Mouse (Mus musculus): Measurements from ENCODE around the gene Rhoa. TPM values are rescaled to one million over a fixed set of nuclear protein-coding genes. Genes with fewer than 3 reads are reported as not detected.

Gene Rhoa
- polyA plus RNA-seq, 1 experiment from 2014 or later, result 556 TPM

- Histone ChIP-seq H3K36me3 (ENCODE audit: control insufficient read depth, insufficient read depth, low read length) (peaks cover 57% of the 10 kb centered on the region), H3K4me3 (ENCODE audit: low read length) (no peak overlapping the region), H3K9me3 (ENCODE audit: control insufficient read depth, low read length) (no peaks in the 10 kb centered on the region), H3K4me1 (replicated peaks; ENCODE audit: control insufficient read depth, insufficient read depth, low read length) (no peaks in the 10 kb centered on the region), H3K27me3 (ENCODE audit: control insufficient read depth, insufficient read depth, low read depth, low read length) (no peaks in the 10 kb centered on the region), H3K9ac (ENCODE audit: low read length) (no peak overlapping the region), H3K27ac (ENCODE audit: low read length) (no peak overlapping the region), H3K4me2 (ENCODE audit: low read depth, low read length) (no peak overlapping the region)
- ATAC-seq (ENCODE audit: low read depth), result no peak
- 89% methylated on average over 4 of the region's 4 CpGs for WGBS
Measured at GRCm38 (mm10) chr9:108379294-108379693, 73.4 kb downstream of the Rhoa start.

DNA sequence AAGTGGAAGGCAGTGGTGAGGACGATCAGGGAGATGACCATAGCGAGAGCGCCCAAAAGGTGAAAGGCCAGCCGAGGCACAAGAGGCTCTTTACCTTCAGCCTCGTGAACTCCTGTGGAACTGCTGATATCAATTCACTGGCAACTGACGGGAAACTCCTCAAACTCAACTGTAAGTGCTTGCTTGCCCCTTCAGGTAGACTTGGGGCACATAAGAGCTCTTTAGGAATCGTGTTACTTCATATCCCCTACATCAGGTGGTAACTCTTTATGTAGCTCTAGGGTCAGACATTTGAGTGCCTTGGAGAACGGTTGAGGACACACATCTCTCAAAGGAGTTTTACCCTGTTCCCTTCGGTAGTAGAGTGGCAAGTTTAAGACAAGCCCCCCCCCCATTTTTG is 75.5 kb downstream of the Rhoa start:
- H3K4me1 ChIP-seq (replicated peaks; ENCODE audit: control insufficient read depth, insufficient read depth, low read length), result no peaks in the 10 kb centered on the region
- H3K27me3 ChIP-seq (ENCODE audit: control insufficient read depth, insufficient read depth, low read depth, low read length), result no peaks in the 10 kb centered on the region
- no peak for ATAC-seq (ENCODE audit: low read depth)
- H3K9ac ChIP-seq (ENCODE audit: low read length), result no peak overlapping the region
- H3K27ac ChIP-seq (ENCODE audit: low read length), result no peak overlapping the region
- no peaks in the 10 kb centered on the region for H3K9me3 ChIP-seq (ENCODE audit: control insufficient read depth, low read length)
- H3K4me2 ChIP-seq (ENCODE audit: low read depth, low read length), result no peak overlapping the region
- H3K4me3 ChIP-seq (ENCODE audit: low read length), result no peak overlapping the region
- WGBS, result 71% methylated on average over 9 of the region's 9 CpGs
- peaks cover 61% of the 10 kb centered on the region for H3K36me3 ChIP-seq (ENCODE audit: control insufficient read depth, insufficient read depth, low read length)

DNA sequence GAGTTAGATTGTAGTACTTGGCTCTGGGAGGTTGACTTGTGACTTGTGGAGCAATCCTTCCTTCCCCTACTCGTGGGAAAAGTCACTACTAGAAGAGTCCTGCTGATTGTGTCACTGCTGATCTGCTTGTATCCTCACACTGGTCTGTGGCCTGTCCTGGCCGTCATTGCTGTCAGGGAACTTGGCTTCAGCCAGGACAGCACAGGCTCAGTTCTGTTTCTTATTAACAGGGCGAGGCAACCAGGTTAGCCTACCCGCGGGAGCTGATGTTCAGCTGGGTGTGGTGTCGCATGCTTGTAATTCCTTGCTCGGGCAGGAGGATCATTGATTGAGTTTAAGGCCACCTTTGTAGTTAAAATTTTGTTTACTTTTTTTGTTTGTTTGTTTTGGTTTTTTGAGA is 79.1 kb downstream of the Rhoa start:
- H3K4me2 ChIP-seq (ENCODE audit: low read depth, low read length), result no peak overlapping the region
- H3K4me1 ChIP-seq (replicated peaks; ENCODE audit: control insufficient read depth, insufficient read depth, low read length), result no peaks in the 10 kb centered on the region
- no peak overlapping the region for H3K4me3 ChIP-seq (ENCODE audit: low read length)
- no peaks in the 10 kb centered on the region for H3K9me3 ChIP-seq (ENCODE audit: control insufficient read depth, low read length)
- 68% methylated on average over 7 of the region's 7 CpGs for WGBS
- H3K27me3 ChIP-seq (ENCODE audit: control insufficient read depth, insufficient read depth, low read depth, low read length), result no peaks in the 10 kb centered on the region
- peaks cover 68% of the 10 kb centered on the region for H3K36me3 ChIP-seq (ENCODE audit: control insufficient read depth, insufficient read depth, low read length)
- H3K9ac ChIP-seq (ENCODE audit: low read length), result no peak overlapping the region
- no peak overlapping the region for H3K27ac ChIP-seq (ENCODE audit: low read length)
- ATAC-seq (ENCODE audit: low read depth), result no peak

DNA sequence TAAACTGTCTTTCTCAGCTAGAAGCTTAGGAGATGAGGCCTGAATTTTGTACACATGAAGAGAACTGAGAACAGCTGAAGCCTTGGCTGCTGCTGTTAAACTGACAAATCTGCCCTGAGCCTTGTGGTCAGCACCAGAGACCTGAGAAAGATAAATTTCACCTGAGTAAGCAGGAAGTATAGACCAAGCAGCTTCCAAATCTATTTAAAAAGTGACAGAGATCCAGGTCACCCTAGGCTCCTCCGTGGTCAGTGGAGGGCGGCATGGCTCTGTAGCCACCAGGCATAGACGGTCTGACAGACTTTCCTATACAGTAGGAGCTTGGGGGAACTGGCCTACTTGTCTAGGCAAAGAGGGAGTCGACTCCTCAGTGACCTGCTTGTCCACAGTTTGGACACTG is 80.9 kb downstream of the Rhoa start:
- WGBS, result 83% methylated on average over 4 of the region's 4 CpGs
- no peak for ATAC-seq (ENCODE audit: low read depth)
- peaks cover 59% of the 10 kb centered on the region for H3K36me3 ChIP-seq (ENCODE audit: control insufficient read depth, insufficient read depth, low read length)
- H3K4me1 ChIP-seq (replicated peaks; ENCODE audit: control insufficient read depth, insufficient read depth, low read length), result no peaks in the 10 kb centered on the region
- no peak overlapping the region for H3K4me3 ChIP-seq (ENCODE audit: low read length)
- H3K9me3 ChIP-seq (ENCODE audit: control insufficient read depth, low read length), result no peaks in the 10 kb centered on the region
- no peaks in the 10 kb centered on the region for H3K27me3 ChIP-seq (ENCODE audit: control insufficient read depth, insufficient read depth, low read depth, low read length)
- no peak overlapping the region for H3K4me2 ChIP-seq (ENCODE audit: low read depth, low read length)
- H3K27ac ChIP-seq (ENCODE audit: low read length), result no peak overlapping the region
- no peak overlapping the region for H3K9ac ChIP-seq (ENCODE audit: low read length)

Other genes starting within 250 kb of the Rhoa start
- gene Mst1, start 225.7 kb upstream of the Rhoa start, polyA plus RNA-seq (2015; fragmentation: Nextera tagmentation; extraction: Ambion mirVana), result 0.41 and 1.2 TPM in 2 replicates
- gene Rnf123, start 222.8 kb upstream of the Rhoa start, polyA plus RNA-seq (2015; fragmentation: Nextera tagmentation; extraction: Ambion mirVana), result 24.9 and 27.1 TPM in 2 replicates
- 53.1 and 59.9 TPM in 2 replicates for gene Apeh, start 211.5 kb upstream of the Rhoa start, polyA plus RNA-seq (2015; fragmentation: Nextera tagmentation; extraction: Ambion mirVana)
- 0.26 and 0.30 TPM in 2 replicates for gene Bsn, start 115.7 kb upstream of the Rhoa start, polyA plus RNA-seq (2015; fragmentation: Nextera tagmentation; extraction: Ambion mirVana)
- gene Dag1, start 42.2 kb upstream of the Rhoa start, polyA plus RNA-seq (2015; fragmentation: Nextera tagmentation; extraction: Ambion mirVana), result 124 and 141 TPM in 2 replicates
- gene Nicn1, start 15.7 kb upstream of the Rhoa start, polyA plus RNA-seq (2015; fragmentation: Nextera tagmentation; extraction: Ambion mirVana), result 36.8 and 41.6 TPM in 2 replicates
- gene Amt, start 9.3 kb upstream of the Rhoa start, polyA plus RNA-seq (2015; fragmentation: Nextera tagmentation; extraction: Ambion mirVana), result 19.1 and 21.9 TPM in 2 replicates
- gene Tcta, start within 50 bp of the Rhoa start, polyA plus RNA-seq (2015; fragmentation: Nextera tagmentation; extraction: Ambion mirVana), result 38.0 and 41.8 TPM in 2 replicates
- gene Gpx1, start 32.8 kb downstream of the Rhoa start, polyA plus RNA-seq (2015; fragmentation: Nextera tagmentation; extraction: Ambion mirVana), result 649 and 714 TPM in 2 replicates
- 89.9 and 93.6 TPM in 2 replicates for gene Usp4, start 41.7 kb downstream of the Rhoa start, polyA plus RNA-seq (2015; fragmentation: Nextera tagmentation; extraction: Ambion mirVana)
- 0.41 and 0.64 TPM in 2 replicates for gene 1700102P08Rik, start 86.7 kb downstream of the Rhoa start, polyA plus RNA-seq (2015; fragmentation: Nextera tagmentation; extraction: Ambion mirVana)
- gene Ccdc36, start 122.4 kb downstream of the Rhoa start, polyA plus RNA-seq (2015; fragmentation: Nextera tagmentation; extraction: Ambion mirVana), result 1.7 and 2.6 TPM in 2 replicates
- gene BC048562, start 130.4 kb downstream of the Rhoa start, polyA plus RNA-seq (2015; fragmentation: Nextera tagmentation; extraction: Ambion mirVana), result not detected in 2 replicates
- gene Ccdc71, start 154.4 kb downstream of the Rhoa start, polyA plus RNA-seq (2015; fragmentation: Nextera tagmentation; extraction: Ambion mirVana), result 50.7 and 58.0 TPM in 2 replicates
- gene Klhdc8b, start 155.5 kb downstream of the Rhoa start, polyA plus RNA-seq (2015; fragmentation: Nextera tagmentation; extraction: Ambion mirVana), result 76.6 and 89.7 TPM in 2 replicates
- gene Lamb2, start 173.6 kb downstream of the Rhoa start, polyA plus RNA-seq (2015; fragmentation: Nextera tagmentation; extraction: Ambion mirVana), result 86.0 and 95.5 TPM in 2 replicates
- gene Usp19, start 184.5 kb downstream of the Rhoa start, polyA plus RNA-seq (2015; fragmentation: Nextera tagmentation; extraction: Ambion mirVana), result 59.1 and 61.0 TPM in 2 replicates
- gene Qars, start 201.6 kb downstream of the Rhoa start, polyA plus RNA-seq (2015; fragmentation: Nextera tagmentation; extraction: Ambion mirVana), result 97.4 and 107 TPM in 2 replicates
- 108 and 118 TPM in 2 replicates for gene Qrich1, start 210.7 kb downstream of the Rhoa start, polyA plus RNA-seq (2015; fragmentation: Nextera tagmentation; extraction: Ambion mirVana)